Mouse (Mus musculus): Measurements from ENCODE around the gene Fyco1. TPM values are rescaled to one million over a fixed set of nuclear protein-coding genes. Genes with fewer than 3 reads are reported as not detected.
"Not testable (repeated sequence)": the region's sequence is repeated elsewhere in the genome, so short reads cannot be mapped to it uniquely, and the experiment has no call there.

Gene Fyco1
- total RNA-seq, 2 experiments from 2014 or later: 20.5 to 21.1 TPM

- intact Hi-C loops (cut with DNase I): no loop called here
- DNase-seq (ENCODE audit: extremely low spot score in 1 of 2, low spot score in 2 of 2): no peak
Observed at GRCm38 (mm10) chr9:123758645-123759044, 93.1 kb downstream of the Fyco1 start.

- intact Hi-C loops (cut with DNase I): no loop called here
- no peak for DNase-seq (ENCODE audit: extremely low spot score in 1 of 2, low spot score in 2 of 2)
Observed at GRCm38 (mm10) chr9:123758156-123758555, 93.5 kb downstream of the Fyco1 start.

- DNase-seq (ENCODE audit: extremely low spot score in 1 of 2, low spot score in 2 of 2): no peak
- intact Hi-C loops (cut with DNase I): no loop called here
Observed at GRCm38 (mm10) chr9:123757326-123757725, 94.4 kb downstream of the Fyco1 start.

GRCm38 (mm10) chr9:123756752-123757151 is 94.9 kb downstream of the Fyco1 start:
- intact Hi-C loops (cut with DNase I): no loop called here
- no peak for DNase-seq (ENCODE audit: extremely low spot score in 1 of 2, low spot score in 2 of 2)

- DNase-seq (ENCODE audit: extremely low spot score in 1 of 2, low spot score in 2 of 2): no peak
- intact Hi-C loops (cut with DNase I): no loop called here
Observed at GRCm38 (mm10) chr9:123754333-123754732, 97.4 kb downstream of the Fyco1 start.

GRCm38 (mm10) chr9:123749687-123750086 is 102.0 kb downstream of the Fyco1 start:
- DNase-seq (ENCODE audit: extremely low spot score in 1 of 2, low spot score in 2 of 2); intact Hi-C loops (cut with DNase I): not testable (repeated sequence)

GRCm38 (mm10) chr9:123740799-123741198 is 110.9 kb downstream of the Fyco1 start:
- DNase-seq (ENCODE audit: extremely low spot score in 1 of 2, low spot score in 2 of 2): no peak
- intact Hi-C loops (cut with DNase I): no loop called here

Other genes starting within 250 kb of the Fyco1 start
- gene Slc6a20b, start 219.3 kb downstream of the Fyco1 start, total RNA-seq (2021): under 1 TPM; 0.61 to 0.75 TPM
- gene Ccr9, start 173.5 kb downstream of the Fyco1 start, total RNA-seq (2021): under 1 TPM; 0.10 to 0.17 TPM
- 10 to 100 TPM; 15.2 to 16.2 TPM for gene Slc6a20a, start 173.0 kb downstream of the Fyco1 start, total RNA-seq (2021)
- gene Lztfl1, start 134.2 kb downstream of the Fyco1 start, total RNA-seq (2021): 10 to 100 TPM; 72.3 to 72.9 TPM
- gene Cxcr6, start 45.4 kb downstream of the Fyco1 start, total RNA-seq (2021): not detected
- gene Xcr1, start 10.1 kb upstream of the Fyco1 start, total RNA-seq (2021): not detected
- 1 to 10 TPM; 1.2 to 1.9 TPM for gene Ccr1, start 116.8 kb upstream of the Fyco1 start, total RNA-seq (2021)
- gene Ccr1l1, start 126.5 kb upstream of the Fyco1 start, total RNA-seq (2021): not detected
- gene Ccr3, start 170.1 kb upstream of the Fyco1 start, total RNA-seq (2021): under 1 TPM in 1 of 2 experiments, not detected in 1; 0.10 TPM